Mouse (Mus musculus) fibroblast of lung, adult 2 months (primary cell): ENCODE results near the gene Gstm5.

Experiments used
- DNase-seq: peaks from one replicate; pipeline ENCODE4 v3.0.0-alpha.2; 2011; ENCODE audit warnings: low read depth

The Gstm5 gene

DNA sequence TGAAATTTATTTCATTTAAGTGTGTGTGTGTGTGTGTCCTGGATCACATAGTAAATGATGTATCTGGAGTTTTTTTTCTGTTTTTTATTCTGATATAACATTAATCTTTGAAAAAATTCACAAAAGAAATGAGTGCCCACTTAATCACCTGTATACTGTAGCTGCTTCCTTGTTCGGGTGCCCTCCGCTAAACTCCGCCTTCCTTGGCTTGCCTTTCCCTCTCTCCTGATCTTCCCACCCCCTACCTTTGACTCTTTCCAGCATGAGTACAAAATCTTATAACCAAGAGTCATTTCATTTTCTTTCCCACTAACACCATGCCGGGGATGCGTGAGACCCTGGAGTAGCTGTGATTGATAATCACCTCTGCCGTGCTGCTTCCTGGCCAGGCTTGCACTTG lies 36.5 kb downstream of the Gstm5 start:
- DNase-seq: no peak

- DNase-seq: no peak
These were observed 39.6 kb downstream of the Gstm5 start for GRCm38 (mm10) chr3:107935268-107935667.

DNA sequence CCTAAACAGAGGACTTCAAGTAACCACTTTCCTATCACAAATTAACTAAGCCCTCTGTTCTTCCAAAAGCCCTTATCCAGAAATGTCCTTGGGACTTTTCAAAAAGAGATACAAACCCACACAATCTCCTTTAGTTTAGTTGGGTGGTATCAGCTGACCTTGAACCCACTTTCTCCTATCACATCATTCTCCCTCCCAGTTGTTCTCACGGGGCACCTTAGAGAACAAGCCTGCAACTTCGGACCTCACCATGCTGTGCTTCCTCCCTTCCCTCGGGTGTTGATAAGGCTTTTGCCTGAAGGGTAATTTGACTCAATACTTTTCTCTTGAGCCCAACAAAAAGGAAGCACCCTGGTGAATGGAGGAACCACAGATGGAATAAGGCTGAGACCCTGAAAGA lies 40.3 kb downstream of the Gstm5 start:
- no peak for DNase-seq

- DNase-seq: peak; percentile 96
These were observed 43.8 kb downstream of the Gstm5 start for GRCm38 (mm10) chr3:107939403-107939802.

DNA sequence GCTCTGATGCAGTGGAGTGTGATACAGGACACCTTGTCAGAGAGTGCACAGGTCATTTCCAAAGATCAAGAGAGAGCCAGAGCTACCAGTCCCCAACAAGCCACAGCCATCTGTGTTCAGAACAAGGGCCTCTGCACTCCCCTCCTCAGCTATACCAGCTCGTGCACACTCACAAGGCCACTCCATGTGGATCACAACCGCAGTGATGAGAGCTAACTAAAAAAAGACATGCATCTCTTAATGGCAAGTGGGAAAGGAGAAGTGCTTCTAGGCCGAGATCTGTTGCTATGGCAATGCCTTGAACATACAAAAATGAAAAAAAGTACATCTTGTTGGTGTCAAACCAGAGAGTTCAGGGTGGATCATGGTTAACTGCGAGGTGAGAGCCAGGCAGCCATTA lies 44.2 kb downstream of the Gstm5 start:
- no peak for DNase-seq

DNA sequence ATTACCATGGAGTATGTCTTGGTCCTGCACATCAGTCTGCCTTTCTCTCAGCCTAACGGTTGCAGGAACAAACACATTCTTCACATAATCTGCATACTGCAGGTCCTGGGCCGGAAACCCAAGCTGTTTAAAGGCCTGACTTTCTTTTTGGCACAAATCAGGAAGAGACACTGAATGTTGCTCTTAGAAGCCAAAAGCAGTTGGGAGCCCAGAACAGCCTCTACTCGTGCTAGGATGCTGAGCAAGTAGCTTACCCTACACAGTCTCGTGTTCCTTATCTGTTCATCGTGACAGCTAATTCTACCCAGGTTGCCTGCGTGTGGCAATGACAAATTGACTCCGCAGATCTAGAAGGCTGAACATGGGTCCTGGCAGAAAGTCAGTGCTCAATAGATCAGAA lies 44.9 kb downstream of the Gstm5 start:
- DNase-seq: no peak

GRCm38 (mm10) chr3:107941261-107941660 lies 45.6 kb downstream of the Gstm5 start:
- no peak for DNase-seq

DNA sequence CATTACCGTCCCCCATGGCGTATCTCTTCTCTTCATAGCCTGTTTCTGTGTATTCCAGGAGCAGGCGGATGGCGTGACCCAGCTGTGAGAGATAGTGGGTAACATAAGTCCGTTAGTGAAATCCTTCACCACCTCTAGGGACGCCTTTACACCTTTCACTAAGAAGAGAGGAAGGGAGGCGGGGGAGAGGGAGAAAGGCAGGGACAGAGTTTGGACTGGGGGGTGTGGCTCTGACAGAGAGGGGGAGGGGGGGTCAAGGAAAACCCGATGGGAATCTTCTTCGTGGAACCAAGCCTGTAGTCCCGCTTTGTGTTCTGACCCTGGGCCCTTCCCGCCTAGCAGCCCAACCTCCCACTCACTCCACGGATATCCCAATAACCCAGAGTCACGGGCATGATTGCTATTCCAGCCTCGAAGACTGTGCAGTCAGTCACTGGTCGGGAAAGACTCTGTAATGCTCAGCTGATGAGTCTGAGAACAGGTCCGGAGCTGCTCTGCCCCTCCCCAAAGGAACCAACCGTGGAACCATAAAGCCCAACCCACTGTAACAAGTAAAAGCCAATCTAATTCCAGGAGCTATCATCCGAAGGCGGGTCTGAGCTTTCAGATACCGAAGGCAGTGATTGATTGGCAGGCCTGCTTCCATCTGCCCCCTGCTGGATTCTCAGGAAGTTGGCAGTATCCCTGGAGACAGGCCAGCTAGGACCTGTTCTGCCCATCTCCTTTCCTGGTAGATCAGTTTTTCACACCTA lies 47.8 kb downstream of the Gstm5 start, which contains the start of gene Gstm6:
Gene Gstm6, minus strand, starts transcription at position 511 of the 752 bp plus-strand sequence.
- no peak for DNase-seq

GRCm38 (mm10) chr3:107945729-107946128 lies 50.1 kb downstream of the Gstm5 start:
- DNase-seq: no peak
